Mouse (Mus musculus): Measurements from ENCODE around the gene Urad.

Urad gene

GRCm38 (mm10) chr5:147269926-147270672 is 52.1 kb downstream of the Urad start, which contains the start of gene Pdx1:
TSS of gene Pdx1 (plus strand) at chr5:147269959.
- DNase-seq (ENCODE audit: low spot score): no peak

GRCm38 (mm10) chr5:147269371-147269770 is 52.9 kb downstream of the Urad start:
- no peak for DNase-seq (ENCODE audit: low spot score)

- no peak for DNase-seq (ENCODE audit: low spot score)
These were observed 53.5 kb downstream of the Urad start for GRCm38 (mm10) chr5:147268728-147269127.

GRCm38 (mm10) chr5:147267434-147267833 is 54.8 kb downstream of the Urad start:
- no peak for DNase-seq (ENCODE audit: low spot score)

All from adipocyte (in vitro differentiated cells).